ENCODE assay signal across 7 mouse cellular contexts in genomic region chr10:75559676-75560548, GRCm38 (mm10). TPM values are rescaled to one million over a fixed set of nuclear protein-coding genes. Genes with fewer than 3 reads are reported as not detected.
A peak's percentile ranks its signal among the peaks of the same experiment; 100 is the strongest.
DNase-seq lines count a peak whose midpoint lies in the region; ATAC-seq and TF ChIP-seq lines count a peak whose summit lies in the region.

Lrrc75b (minus strand) TSS chr10:75560330.

- no peak for DNase-seq in Patski (ENCODE audit: low read depth, low spot score)
- DNase-seq in brain, embryonic 14.5 days (ENCODE audit: low read depth): peak; percentile 66
- peak; percentile 49 to 56 for DNase-seq in heart, postnatal 36 days
- no peak for DNase-seq in layer of hippocampus, adult 2 months (ENCODE audit: low spot score in 2 of 2)
- peak; percentile 52 for DNase-seq in lung, postnatal 0 days (ENCODE audit: low spot score)
- peak; percentile 26 to 46 for DNase-seq in right cerebral cortex, adult 2 months (ENCODE audit: low spot score in 2 of 2)

- under 1% methylated on average over 68 of the region's 75 CpGs for WGBS in forebrain, embryonic 13.5 days
- WGBS in lung, postnatal 0 days: under 1% methylated on average over 65 of the region's 75 CpGs

- peak within 1 kb of the TSS; percentile 64 for H3K4me3 ChIP-seq in forebrain, embryonic 13.5 days
- peak within 1 kb of the TSS; percentile 60 for H3K4me3 ChIP-seq in layer of hippocampus, adult 2 months
- peak within 1 kb of the TSS; percentile 47 for H3K4me3 ChIP-seq in lung, postnatal 0 days (ENCODE audit: low read depth, low read length)

- no peak for TF ChIP-seq EP300 in lung, postnatal 0 days (IDR thresholded peaks at IDR 0.05)

- peak within 1 kb of the TSS; percentile 81 for H3K27ac ChIP-seq in forebrain, embryonic 13.5 days
- peak within 1 kb of the TSS; percentile 78 for H3K27ac ChIP-seq in layer of hippocampus, adult 2 months
- H3K27ac ChIP-seq in lung, postnatal 0 days (ENCODE audit: low read length): no peak within 1 kb of the TSS

- ATAC-seq in Patski: peak; percentile 42
- ATAC-seq in forebrain, embryonic 13.5 days: peak; percentile 34
- peak; percentile 56 for ATAC-seq in lung, postnatal 0 days

- TF ChIP-seq CTCF in Patski (IDR thresholded peaks at IDR 0.05): no peak
- TF ChIP-seq CTCF in brain, embryonic 14.5 days (IDR thresholded peaks at IDR 0.05; ENCODE audit: borderline replicate concordance, extremely low read depth, insufficient read depth, insufficient read length): no peak
- TF ChIP-seq CTCF in layer of hippocampus, adult 2 months (conservative IDR thresholded peaks at IDR 0.05): no peak
- no peak for TF ChIP-seq CTCF in lung, postnatal 0 days (IDR thresholded peaks at IDR 0.05)

- CTCF ChIA-PET in Patski (lab: Charles Lee): interaction anchor here (1.5 kb wide), 1 partner anchor 43 kb away, joined by 3 read pairs; the partner anchor contains the start of gene Snrpd3

- H3K36me3 ChIP-seq in forebrain, embryonic 13.5 days (ENCODE audit: poor library complexity, severe bottlenecking): no peaks in the 10 kb centered on the region
- H3K36me3 ChIP-seq in lung, postnatal 0 days (ENCODE audit: insufficient read depth, low read length): no peaks in the 10 kb centered on the region

- no peaks in the 10 kb centered on the region for H3K27me3 ChIP-seq in Patski
- H3K27me3 ChIP-seq in forebrain, embryonic 13.5 days: peaks cover 34% of the 10 kb centered on the region
- H3K27me3 ChIP-seq in lung, postnatal 0 days (replicated peaks; ENCODE audit: insufficient read depth, low read length): peaks cover 19% of the 10 kb centered on the region

- intact Hi-C loops in heart, postnatal 36 days (cut with DNase I): no loop called here

- peak within 1 kb of the TSS; percentile 90 for H3K9ac ChIP-seq in forebrain, embryonic 13.5 days
- H3K9ac ChIP-seq in lung, postnatal 0 days (replicated peaks; ENCODE audit: low read depth): no peak within 1 kb of the TSS; the same call in 1 of the 2 replicates

- TF ChIP-seq POLR2A in brain, embryonic 14.5 days (IDR thresholded peaks at IDR 0.05; ENCODE audit: borderline replicate concordance, extremely low read depth, insufficient read depth, insufficient read length, poor library complexity, severe bottlenecking): 0 out of 2 replicates have a peak, but pooled peaks have one; percentile 26

- POLR2A ChIA-PET in Patski (lab: Charles Lee): interaction anchor here (0.6 kb wide), 1 partner anchor 84 kb away, joined by 3 read pairs; the partner anchor contains the start of gene Susd2

- peak within 1 kb of the TSS; percentile 94 for H3K4me2 ChIP-seq in forebrain, embryonic 13.5 days
- H3K4me2 ChIP-seq in lung, postnatal 0 days (replicated peaks; ENCODE audit: low read depth, low read length): peak within 1 kb of the TSS; percentile 81

- peaks cover 55% of the 10 kb centered on the region for H3K4me1 ChIP-seq in forebrain, embryonic 13.5 days
- peaks cover 5% of the 10 kb centered on the region; the same call in 1 of the 2 replicates for H3K4me1 ChIP-seq in lung, postnatal 0 days (ENCODE audit: insufficient read depth, low read depth, low read length)

- in situ Hi-C loops in Patski (cut with MboI; ENCODE audit: low pct_unique_long_range_greater_than_20kb): no loop called here

- no peaks in the 10 kb centered on the region for H3K9me3 ChIP-seq in forebrain, embryonic 13.5 days (replicated peaks)
- no peaks in the 10 kb centered on the region for H3K9me3 ChIP-seq in lung, postnatal 0 days (ENCODE audit: low read length)

RNA-seq across cellular contexts. Expression of gene Lrrc75b, which starts in this region (rescaled TPM):
- polyA plus RNA-seq in Patski (2021): 2.0 TPM
- polyA plus RNA-seq in brain, embryonic 14.5 days (2012; rRNA removed): 22.7 and 38.8 TPM in 2 replicates
- 10.4 and 11.7 TPM in 2 replicates for polyA plus RNA-seq in forebrain, embryonic 13.5 days (2015; fragmentation: Nextera tagmentation; extraction: Ambion mirVana)
- total RNA-seq in heart, postnatal 36 days (2021): 1 to 10 TPM; 1.1 to 1.5 TPM
- total RNA-seq in layer of hippocampus, adult 2 months (2021): 10 to 100 TPM in 1 of 2 experiments, 1 to 10 TPM in 1; 9.7 to 12.0 TPM
- polyA plus RNA-seq in lung, postnatal 0 days (2015; fragmentation: Nextera tagmentation; extraction: Ambion mirVana): 0.52 and 0.84 TPM in 2 replicates

Comparison
In these comparisons a context has a peak if more than half of its experiments do, and no peak if none do; other contexts are left out.
1. RNA of gene Lrrc75b (total RNA-seq): 9.7 to 12.0 TPM in layer of hippocampus, adult 2 months; 1.1 to 1.5 TPM in heart, postnatal 36 days; every median in the first group is over 4 times any median in the second.
2. Peak in DNase-seq, ATAC-seq, H3K4me3 ChIP-seq and H3K4me2 ChIP-seq in lung, postnatal 0 days; RNA of the gene not detected or under 1 TPM.
3. DNase-seq: peak in brain, embryonic 14.5 days (single experiment), heart, postnatal 36 days (2 of 2) and right cerebral cortex, adult 2 months (2 of 2); none in Patski (single experiment) and layer of hippocampus, adult 2 months (0 of 2).
4. Peak in every context shown above with its lines, with median percentiles within 50 percentile points of each other: ATAC-seq and H3K4me3 ChIP-seq.